Mouse (Mus musculus): ENCODE measurements at regions not wholly inside any gene's neighbourhood (a gene's known extent, or its start where the extent isn't known, plus 50 kb on each side); places are given as distances from the start of the nearest gene placed in this dataset.
A peak's percentile ranks its signal among the peaks of the same experiment; 100 is the strongest.

GRCm38 (mm10) chr2:114797291-114797650 lies 142.5 kb upstream of the Dph6 start:
- no peak overlapping the region for H3K27ac ChIP-seq

GRCm38 (mm10) chr2:114803241-114803640 lies 148.5 kb upstream of the Dph6 start:
- no peak for DNase-seq (ENCODE audit: low spot score)
- Histone ChIP-seq H3K4me1 (replicated peaks; ENCODE audit: insufficient read depth, low read length) (no peaks in the 10 kb centered on the region), H3K27me3 (ENCODE audit: insufficient read depth, low read length) (no peaks in the 10 kb centered on the region), H3K36me3 (ENCODE audit: insufficient read depth, low read length) (no peaks in the 10 kb centered on the region), H3K4me2 (ENCODE audit: low read length) (no peak overlapping the region), H3K4me3 (replicated peaks; ENCODE audit: low read depth, low read length) (no peak overlapping the region), H3K9me3 (replicated peaks; ENCODE audit: low read length) (no peaks in the 10 kb centered on the region), H3K27ac (no peak overlapping the region), H3K9ac (ENCODE audit: low read depth, low read length) (no peak overlapping the region)
- TF ChIP-seq CTCF (IDR thresholded peaks at IDR 0.05; ENCODE audit: low read depth): no peak
- 79% methylated on average over 3 of the region's 3 CpGs for WGBS
- ATAC-seq (replicated peaks; ENCODE audit: low FRiP score, low read depth): no peak

More at GRCm38 (mm10) chr2:114797291-114797650, 142.5 kb upstream of the Dph6 start:
- H3K36me3 ChIP-seq (ENCODE audit: insufficient read depth, low read length): no peaks in the 10 kb centered on the region
- H3K27me3 ChIP-seq (ENCODE audit: insufficient read depth, low read length): no peaks in the 10 kb centered on the region
- H3K4me3 ChIP-seq (replicated peaks; ENCODE audit: low read depth, low read length): no peak overlapping the region
- ATAC-seq (replicated peaks; ENCODE audit: low FRiP score, low read depth) (no peak), DNase-seq (ENCODE audit: low spot score) (no peak)
- no peaks in the 10 kb centered on the region for H3K4me1 ChIP-seq (replicated peaks; ENCODE audit: insufficient read depth, low read length)
- H3K4me2 ChIP-seq (ENCODE audit: low read length): no peak overlapping the region
- whole genome bisulfite sequencing: 14% methylated on average over 1 of the region's 1 CpGs
- no peak overlapping the region for H3K9ac ChIP-seq (ENCODE audit: low read depth, low read length)
- no peaks in the 10 kb centered on the region for H3K9me3 ChIP-seq (replicated peaks; ENCODE audit: low read length)
- TF ChIP-seq CTCF (IDR thresholded peaks at IDR 0.05; ENCODE audit: low read depth): no peak

- Histone ChIP-seq H3K9ac (ENCODE audit: low read depth, low read length) (no peak overlapping the region), H3K9me3 (replicated peaks; ENCODE audit: low read length) (no peaks in the 10 kb centered on the region), H3K4me2 (ENCODE audit: low read length) (no peak overlapping the region), H3K27me3 (ENCODE audit: insufficient read depth, low read length) (no peaks in the 10 kb centered on the region), H3K4me3 (replicated peaks; ENCODE audit: low read depth, low read length) (no peak overlapping the region), H3K27ac (no peak overlapping the region), H3K4me1 (replicated peaks; ENCODE audit: insufficient read depth, low read length) (no peaks in the 10 kb centered on the region), H3K36me3 (ENCODE audit: insufficient read depth, low read length) (no peaks in the 10 kb centered on the region)
- ATAC-seq (replicated peaks; ENCODE audit: low FRiP score, low read depth) (no peak), DNase-seq (ENCODE audit: low spot score) (no peak)
- 62% methylated on average over 3 of the region's 3 CpGs for WGBS
- no peak for TF ChIP-seq CTCF (IDR thresholded peaks at IDR 0.05; ENCODE audit: low read depth)
Observed at GRCm38 (mm10) chr2:114803928-114804327, 149.2 kb upstream of the Dph6 start.

GRCm38 (mm10) chr2:114805436-114806047 lies 150.8 kb upstream of the Dph6 start:
- no peak overlapping the region for H3K4me3 ChIP-seq (replicated peaks; ENCODE audit: low read depth, low read length)
- no peaks in the 10 kb centered on the region for H3K27me3 ChIP-seq (ENCODE audit: insufficient read depth, low read length)
- no peak overlapping the region for H3K9ac ChIP-seq (ENCODE audit: low read depth, low read length)
- DNase-seq (ENCODE audit: low spot score): no peak
- H3K9me3 ChIP-seq (replicated peaks; ENCODE audit: low read length): no peaks in the 10 kb centered on the region
- H3K27ac ChIP-seq: no peak overlapping the region
- WGBS: 90% methylated on average over 3 of the region's 3 CpGs
- no peak for ATAC-seq (replicated peaks; ENCODE audit: low FRiP score, low read depth)
- no peaks in the 10 kb centered on the region for H3K36me3 ChIP-seq (ENCODE audit: insufficient read depth, low read length)
- H3K4me1 ChIP-seq (replicated peaks; ENCODE audit: insufficient read depth, low read length): no peaks in the 10 kb centered on the region
- no peak for TF ChIP-seq CTCF (IDR thresholded peaks at IDR 0.05; ENCODE audit: low read depth)
- no peak overlapping the region for H3K4me2 ChIP-seq (ENCODE audit: low read length)

GRCm38 (mm10) chr2:114808046-114808445 lies 153.3 kb upstream of the Dph6 start:
- Histone ChIP-seq H3K4me2 (ENCODE audit: low read length) (no peak overlapping the region), H3K4me3 (replicated peaks; ENCODE audit: low read depth, low read length) (no peak overlapping the region), H3K4me1 (replicated peaks; ENCODE audit: insufficient read depth, low read length) (0 out of 2 replicates have a peak, but pooled peaks cover 3% of the 10 kb centered on the region), H3K27ac (no peak overlapping the region), H3K27me3 (ENCODE audit: insufficient read depth, low read length) (no peaks in the 10 kb centered on the region), H3K9me3 (replicated peaks; ENCODE audit: low read length) (no peaks in the 10 kb centered on the region), H3K36me3 (ENCODE audit: insufficient read depth, low read length) (no peaks in the 10 kb centered on the region), H3K9ac (ENCODE audit: low read depth, low read length) (no peak overlapping the region)
- ATAC-seq (replicated peaks; ENCODE audit: low FRiP score, low read depth) (no peak), DNase-seq (ENCODE audit: low spot score) (no peak)
- WGBS: 58% methylated on average over 5 of the region's 5 CpGs
- no peak for TF ChIP-seq CTCF (IDR thresholded peaks at IDR 0.05; ENCODE audit: low read depth)

- 45% methylated on average over 11 of the region's 11 CpGs for WGBS
- DNase-seq (ENCODE audit: low spot score) (peak; percentile 40), ATAC-seq (replicated peaks; ENCODE audit: low FRiP score, low read depth) (no peak)
- Histone ChIP-seq H3K9me3 (replicated peaks; ENCODE audit: low read length) (no peaks in the 10 kb centered on the region), H3K4me1 (replicated peaks; ENCODE audit: insufficient read depth, low read length) (0 out of 2 replicates have a peak, but pooled peaks cover 3% of the 10 kb centered on the region), H3K4me2 (ENCODE audit: low read length) (no peak overlapping the region), H3K27me3 (ENCODE audit: insufficient read depth, low read length) (no peaks in the 10 kb centered on the region), H3K27ac (no peak overlapping the region), H3K4me3 (replicated peaks; ENCODE audit: low read depth, low read length) (no peak overlapping the region), H3K9ac (ENCODE audit: low read depth, low read length) (no peak overlapping the region), H3K36me3 (ENCODE audit: insufficient read depth, low read length) (no peaks in the 10 kb centered on the region)
- TF ChIP-seq CTCF (IDR thresholded peaks at IDR 0.05; ENCODE audit: low read depth): no peak
Observed at GRCm38 (mm10) chr2:114812141-114812902, 157.6 kb upstream of the Dph6 start.
